Mouse (Mus musculus) hindlimb bud, embryonic 11.5 days (tissue): ENCODE measurements around the gene Kif16b.

Source experiments
- DNase-seq: peaks from one replicate; pipeline ENCODE4 v3.0.0-alpha.2; 2012; ENCODE audit warnings: low read depth, low spot score; ENCODE audit errors: extremely low spot score

Kif16b gene

DNA sequence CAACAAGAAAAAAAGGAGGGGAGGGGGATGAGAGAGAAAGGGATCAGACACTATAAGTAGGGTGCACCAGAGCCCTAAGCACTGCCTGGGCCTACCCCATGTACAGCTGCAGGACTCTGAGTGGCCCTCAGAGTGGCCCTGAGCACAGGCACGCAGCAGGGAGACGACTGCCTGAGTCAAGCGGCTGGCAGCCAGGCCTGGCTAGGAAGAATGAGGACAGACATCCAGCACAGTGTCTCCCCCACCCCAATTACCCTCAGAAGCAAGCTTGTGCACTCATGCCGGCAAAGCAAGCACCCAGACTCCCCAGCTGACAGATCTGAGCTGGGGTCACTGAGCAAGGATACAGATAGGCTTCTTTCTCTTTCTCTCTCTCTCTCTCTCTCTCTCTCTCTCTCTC lies 25.4 kb downstream of the Kif16b start:
- DNase-seq: no peak

GRCm38 (mm10) chr2:142874562-142874961 lies 26.8 kb downstream of the Kif16b start:
- no peak for DNase-seq

DNA sequence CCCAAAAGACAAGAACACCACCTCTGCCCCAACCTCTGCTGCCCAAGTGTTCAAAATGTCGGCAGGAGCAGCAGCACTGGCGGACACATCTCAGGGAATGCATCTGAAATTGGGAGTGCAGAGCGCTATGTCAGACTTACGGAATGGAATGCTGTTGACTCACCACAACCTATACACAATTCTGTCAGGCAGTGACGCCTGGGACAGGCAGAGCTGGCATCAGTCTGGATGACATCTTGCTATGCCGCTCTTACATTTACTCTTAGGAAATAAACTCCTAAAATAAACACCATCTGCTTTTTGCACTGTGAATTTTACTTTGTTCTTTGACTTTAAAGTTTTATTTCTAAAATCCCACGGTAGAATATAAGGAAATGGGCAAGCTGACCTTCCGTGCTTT lies 31.3 kb downstream of the Kif16b start:
- DNase-seq: no peak

GRCm38 (mm10) chr2:142867481-142867880 lies 33.9 kb downstream of the Kif16b start:
- DNase-seq: no peak

GRCm38 (mm10) chr2:142860994-142861393 lies 40.3 kb downstream of the Kif16b start:
- DNase-seq: no peak

GRCm38 (mm10) chr2:142859452-142859851 lies 41.9 kb downstream of the Kif16b start:
- no peak for DNase-seq

GRCm38 (mm10) chr2:142838775-142839174 lies 62.6 kb downstream of the Kif16b start:
- no peak for DNase-seq

- no peak for DNase-seq
Measured at GRCm38 (mm10) chr2:142838118-142838517, 63.2 kb downstream of the Kif16b start.

DNA sequence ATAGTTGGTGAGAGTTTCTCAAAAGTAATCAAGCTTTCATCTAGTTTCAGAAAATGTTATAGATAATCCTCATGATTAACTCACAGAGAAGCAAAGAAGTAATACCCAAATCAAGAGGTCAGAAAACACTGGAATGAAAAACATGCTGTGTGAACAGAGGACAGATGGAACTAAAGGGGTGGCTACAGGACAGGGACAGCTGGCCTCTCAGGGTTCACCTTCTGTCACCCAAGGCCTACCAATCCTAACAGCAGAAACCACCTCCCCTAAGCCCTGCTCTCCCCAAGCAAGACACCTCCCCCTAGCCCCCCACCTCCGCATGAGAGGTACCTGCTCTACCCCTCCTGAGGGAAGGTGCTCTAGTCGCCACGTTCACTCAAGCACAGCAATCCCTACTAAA lies 66.6 kb downstream of the Kif16b start:
- DNase-seq: no peak

DNA sequence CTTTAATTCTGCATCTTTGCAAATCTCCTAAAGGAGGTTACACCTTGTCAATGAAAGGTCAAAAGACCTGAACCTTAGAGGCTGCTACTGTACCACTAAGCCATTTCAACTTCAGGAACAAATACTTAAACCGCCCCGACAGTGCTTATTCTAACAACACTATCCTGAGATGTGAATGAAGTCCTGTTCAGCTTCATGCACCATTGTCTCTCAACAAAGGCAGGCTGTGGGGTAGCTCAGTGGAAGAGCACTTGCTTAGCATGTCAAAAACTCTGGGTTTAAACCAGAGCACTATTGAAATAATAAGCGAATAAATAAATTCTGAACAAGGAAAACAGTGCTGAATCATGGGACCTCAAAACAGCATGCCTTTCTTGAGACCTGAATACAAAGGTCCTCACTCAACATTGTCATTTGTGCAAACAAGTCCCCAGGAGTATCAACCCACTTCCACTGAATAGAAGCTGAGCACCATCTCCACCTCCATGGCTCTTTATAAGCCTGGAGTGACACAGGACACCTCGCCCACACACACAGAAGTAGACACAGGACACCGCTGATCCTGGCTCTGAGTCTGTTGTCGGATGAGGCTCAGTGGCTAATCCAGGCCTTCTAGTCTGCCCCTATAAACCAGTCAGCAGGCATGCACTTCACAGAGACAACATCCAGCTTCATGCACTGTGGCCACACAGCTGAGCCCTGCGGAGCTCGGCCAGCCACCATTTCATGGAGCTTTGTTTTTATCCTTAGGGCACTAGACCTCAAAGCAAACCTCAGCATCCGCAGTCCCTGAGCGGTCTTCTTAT lies 68.5 kb downstream of the Kif16b start:
- no peak for DNase-seq

GRCm38 (mm10) chr2:142813033-142813432 lies 88.3 kb downstream of the Kif16b start:
- peak; percentile 68 for DNase-seq

DNA sequence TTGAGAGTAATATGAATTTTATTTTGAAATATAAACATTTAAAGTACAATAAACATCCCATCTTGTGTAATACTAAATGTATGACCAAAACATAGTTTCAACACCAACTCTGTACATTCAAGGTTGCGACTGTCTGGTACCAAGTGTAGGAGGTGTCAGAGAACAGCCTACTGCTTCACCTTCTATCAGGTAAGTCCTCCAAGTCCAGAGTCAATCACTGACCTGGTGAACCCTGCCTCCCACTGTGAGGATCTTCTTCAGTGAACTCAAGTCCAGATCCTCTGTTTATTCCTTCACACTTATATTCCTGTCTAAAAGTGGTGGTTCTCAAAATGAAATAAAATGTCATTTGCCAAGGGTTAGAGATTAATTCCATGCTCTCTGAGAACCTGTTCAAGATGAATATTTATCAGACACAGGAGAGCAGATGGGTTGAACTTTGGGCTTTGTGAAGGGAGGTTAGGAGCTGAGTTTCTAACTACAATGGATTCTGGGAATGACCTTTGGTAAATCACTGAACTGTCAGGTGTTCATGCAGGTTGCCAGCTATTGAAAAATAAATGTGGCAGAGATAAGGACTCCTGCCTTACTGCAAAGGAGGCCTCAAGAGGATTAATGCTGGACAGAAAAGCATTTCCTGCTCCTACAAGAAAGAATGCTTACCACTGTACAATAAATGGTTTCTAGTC lies 97.4 kb downstream of the Kif16b start:
- no peak for DNase-seq

DNA sequence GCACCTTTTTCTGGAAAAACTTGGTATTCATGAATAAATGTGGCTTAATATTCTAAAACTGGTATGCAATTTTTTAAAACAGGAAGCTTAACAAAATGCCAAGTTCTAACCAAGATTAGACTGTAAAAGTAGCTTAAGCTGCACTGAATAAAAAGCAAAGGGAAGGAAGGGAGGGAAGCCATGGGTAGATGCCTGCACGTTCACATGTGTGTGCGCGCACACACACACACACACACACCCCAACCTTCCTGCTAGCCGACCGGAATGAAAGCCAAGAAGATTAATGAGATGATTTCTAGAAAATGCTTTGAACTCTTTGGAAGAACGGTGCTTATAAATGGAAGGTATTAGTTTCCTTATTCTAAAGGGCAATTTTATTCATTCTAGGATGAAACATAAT lies 104.0 kb downstream of the Kif16b start:
- no peak for DNase-seq

GRCm38 (mm10) chr2:142775358-142775757 lies 126.0 kb downstream of the Kif16b start:
- no peak for DNase-seq

DNA sequence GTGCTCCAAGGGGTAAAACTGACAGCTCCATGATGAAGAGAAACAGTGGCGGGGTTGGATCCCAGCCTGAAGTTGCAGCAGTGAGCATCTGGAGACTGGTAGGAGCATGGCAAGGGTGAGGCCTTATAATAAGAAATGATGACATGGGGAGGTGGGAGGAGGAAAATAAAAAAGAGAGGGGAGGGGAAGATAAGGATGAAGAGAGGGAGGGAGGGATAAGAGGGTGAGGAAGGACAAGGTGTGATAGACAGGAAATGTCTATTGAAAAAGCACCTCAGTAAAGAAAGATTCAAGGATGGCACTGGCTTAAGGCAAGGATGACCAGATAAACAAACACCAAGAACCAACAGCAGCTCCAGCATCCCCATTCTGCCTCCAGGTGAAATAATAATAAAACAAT lies 126.6 kb downstream of the Kif16b start:
- no peak for DNase-seq

- DNase-seq: no peak
Measured at GRCm38 (mm10) chr2:142769647-142770121, 131.6 kb downstream of the Kif16b start.

DNA sequence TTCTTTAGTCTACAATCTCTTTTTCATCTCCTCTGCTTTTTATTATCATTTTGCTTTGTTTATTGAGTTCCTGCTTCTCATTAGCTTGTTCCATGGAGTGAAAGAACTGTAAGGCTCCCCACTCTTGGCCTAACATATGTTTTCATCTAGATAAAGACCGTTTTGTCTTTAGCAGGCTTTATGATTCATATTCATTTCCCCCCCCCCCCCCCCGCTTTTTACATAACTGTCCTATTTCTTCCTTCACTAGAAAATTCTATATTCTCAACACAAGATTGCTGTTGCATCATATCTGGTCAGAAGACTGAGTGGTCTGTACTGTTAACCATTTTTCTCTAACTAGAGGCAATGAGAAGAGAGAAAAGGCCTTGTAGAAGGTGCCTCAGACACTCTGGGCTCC lies 137.1 kb downstream of the Kif16b start:
- no peak for DNase-seq

DNA sequence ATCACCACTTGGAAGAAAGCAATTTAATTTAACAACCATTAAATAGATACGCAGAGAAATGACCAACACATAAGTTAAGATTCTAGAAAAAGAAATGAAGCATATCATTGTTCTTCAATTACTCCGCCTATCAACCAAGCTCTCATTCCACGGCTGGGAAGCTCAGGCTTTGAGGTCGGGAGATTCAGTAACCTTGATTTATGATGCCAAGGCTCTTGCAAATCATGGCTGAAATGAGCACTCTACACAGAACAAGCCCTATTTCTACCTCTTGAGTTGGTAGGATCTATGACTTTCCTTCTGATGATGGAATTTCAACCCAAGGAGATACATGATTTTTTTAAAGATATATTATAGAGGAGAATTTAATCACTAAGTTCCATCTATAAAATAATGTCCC lies 140.5 kb downstream of the Kif16b start:
- DNase-seq: no peak

- no peak for DNase-seq
Measured at GRCm38 (mm10) chr2:142759192-142759591, 142.1 kb downstream of the Kif16b start.

GRCm38 (mm10) chr2:142758091-142758765 lies 143.1 kb downstream of the Kif16b start:
- no peak for DNase-seq

GRCm38 (mm10) chr2:142739338-142739737 lies 162.0 kb downstream of the Kif16b start:
- no peak for DNase-seq

GRCm38 (mm10) chr2:142738488-142738887 lies 162.8 kb downstream of the Kif16b start:
- DNase-seq: no peak
